Mouse (Mus musculus): ENCODE measurements around the gene Lhx1. TPM values are rescaled to one million over a fixed set of nuclear protein-coding genes. Genes with fewer than 3 reads are reported as not detected.

Gene Lhx1
- polyA plus RNA-seq, 1 experiment from 2014 or later = 0.15 TPM

GRCm38 (mm10) chr11:84516501-84517240 is 8.7 kb downstream of the Lhx1 start:
- Histone ChIP-seq H3K4me2 (ENCODE audit: low read length) (no peak overlapping the region), H3K27me3 (replicated peaks; ENCODE audit: control insufficient read depth, insufficient read depth, low read length) (peaks cover 75% of the 10 kb centered on the region), H3K9me3 (ENCODE audit: control insufficient read depth, low read length) (no peaks in the 10 kb centered on the region), H3K4me1 (replicated peaks; ENCODE audit: control insufficient read depth, insufficient read depth, low read length) (peaks cover 13% of the 10 kb centered on the region), H3K9ac (ENCODE audit: low read length) (no peak overlapping the region), H3K36me3 (ENCODE audit: control insufficient read depth, insufficient read depth, low read length) (no peaks in the 10 kb centered on the region), H3K4me3 (ENCODE audit: low read depth, low read length) (no peak overlapping the region), H3K27ac (ENCODE audit: low read depth) (no peak overlapping the region)
- DNase-seq (ENCODE audit: low spot score) = no peak
- 10% methylated on average over 14 of the region's 14 CpGs for WGBS
- ATAC-seq (replicated peaks; ENCODE audit: low FRiP score, low TSS enrichment, low read depth) = no peak

- under 1% methylated on average over 80 of the region's 80 CpGs for WGBS
- peak within 1 kb of the TSS; percentile 67; the same call in 1 of the 2 replicates for H3K27ac ChIP-seq (ENCODE audit: low read depth)
- ATAC-seq (replicated peaks; ENCODE audit: low FRiP score, low TSS enrichment, low read depth) = peak; percentile 99
Observed at GRCm38 (mm10) chr11:84513171-84514116, 11.9 kb downstream of the Lhx1 start, which contains the start of gene Aatf. Gene Aatf (minus strand): TSS chr11:84513522.

DNA sequence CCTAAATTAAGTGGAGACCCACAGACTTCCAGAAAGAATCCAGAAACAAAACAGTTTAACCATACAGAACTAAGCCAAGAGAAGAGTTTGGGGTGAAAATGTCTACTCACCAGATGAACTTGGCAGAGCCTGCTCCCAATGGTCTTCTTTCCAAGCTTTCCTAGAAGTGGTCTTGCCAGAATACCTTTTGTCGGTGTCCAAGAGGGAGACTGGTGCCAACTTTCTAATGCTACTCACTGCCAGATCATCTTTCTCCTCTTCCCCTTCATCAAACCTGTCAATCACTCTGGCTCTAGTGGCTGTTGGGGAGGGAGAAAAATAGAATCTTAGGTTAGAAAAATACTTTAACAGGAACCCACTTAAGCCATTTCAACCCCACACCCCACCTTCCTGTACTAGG is 13.3 kb downstream of the Lhx1 start:
- ATAC-seq (replicated peaks; ENCODE audit: low FRiP score, low TSS enrichment, low read depth) (no peak), DNase-seq (ENCODE audit: low spot score) (no peak)
- 100% methylated on average over 1 of the region's 1 CpGs for WGBS
- no peak overlapping the region for H3K9ac ChIP-seq (ENCODE audit: low read length)
- H3K27ac ChIP-seq (ENCODE audit: low read depth) = no peak overlapping the region
- peaks cover 13% of the 10 kb centered on the region for H3K4me1 ChIP-seq (replicated peaks; ENCODE audit: control insufficient read depth, insufficient read depth, low read length)
- H3K36me3 ChIP-seq (ENCODE audit: control insufficient read depth, insufficient read depth, low read length) = peaks cover 38% of the 10 kb centered on the region
- no peak overlapping the region for H3K4me3 ChIP-seq (ENCODE audit: low read depth, low read length)
- peaks cover 30% of the 10 kb centered on the region for H3K27me3 ChIP-seq (replicated peaks; ENCODE audit: control insufficient read depth, insufficient read depth, low read length)
- peak overlapping the region; percentile 82 for H3K4me2 ChIP-seq (ENCODE audit: low read length)
- H3K9me3 ChIP-seq (ENCODE audit: control insufficient read depth, low read length) = no peaks in the 10 kb centered on the region

More at GRCm38 (mm10) chr11:84513171-84514116, 11.9 kb downstream of the Lhx1 start, which contains the start of gene Aatf:
- Histone ChIP-seq H3K9me3 (ENCODE audit: control insufficient read depth, low read length) (no peaks in the 10 kb centered on the region), H3K4me3 (ENCODE audit: low read depth, low read length) (peak within 1 kb of the TSS; percentile 87), H3K27me3 (replicated peaks; ENCODE audit: control insufficient read depth, insufficient read depth, low read length) (peaks cover 43% of the 10 kb centered on the region), H3K4me2 (ENCODE audit: low read length) (peak within 1 kb of the TSS; percentile 82), H3K9ac (ENCODE audit: low read length) (peak within 1 kb of the TSS; percentile 79), H3K36me3 (ENCODE audit: control insufficient read depth, insufficient read depth, low read length) (peaks cover 24% of the 10 kb centered on the region), H3K4me1 (replicated peaks; ENCODE audit: control insufficient read depth, insufficient read depth, low read length) (peaks cover 13% of the 10 kb centered on the region)
- DNase-seq (ENCODE audit: low spot score) = peak; percentile 98

- Histone ChIP-seq H3K9me3 (ENCODE audit: control insufficient read depth, low read length) (no peaks in the 10 kb centered on the region), H3K9ac (ENCODE audit: low read length) (no peak overlapping the region), H3K4me1 (replicated peaks; ENCODE audit: control insufficient read depth, insufficient read depth, low read length) (no peaks in the 10 kb centered on the region), H3K27me3 (replicated peaks; ENCODE audit: control insufficient read depth, insufficient read depth, low read length) (no peaks in the 10 kb centered on the region), H3K36me3 (ENCODE audit: control insufficient read depth, insufficient read depth, low read length) (peaks cover 58% of the 10 kb centered on the region), H3K4me3 (ENCODE audit: low read depth, low read length) (no peak overlapping the region), H3K27ac (ENCODE audit: low read depth) (no peak overlapping the region), H3K4me2 (ENCODE audit: low read length) (no peak overlapping the region)
- 92% methylated on average over 1 of the region's 1 CpGs for WGBS
- ATAC-seq (replicated peaks; ENCODE audit: low FRiP score, low TSS enrichment, low read depth) = no peak
- no peak for DNase-seq (ENCODE audit: low spot score)
Observed at GRCm38 (mm10) chr11:84504296-84504695, 21.0 kb downstream of the Lhx1 start.

- WGBS = 76% methylated on average over 2 of the region's 2 CpGs
Observed at GRCm38 (mm10) chr11:84497944-84498343, 27.4 kb downstream of the Lhx1 start.

DNA sequence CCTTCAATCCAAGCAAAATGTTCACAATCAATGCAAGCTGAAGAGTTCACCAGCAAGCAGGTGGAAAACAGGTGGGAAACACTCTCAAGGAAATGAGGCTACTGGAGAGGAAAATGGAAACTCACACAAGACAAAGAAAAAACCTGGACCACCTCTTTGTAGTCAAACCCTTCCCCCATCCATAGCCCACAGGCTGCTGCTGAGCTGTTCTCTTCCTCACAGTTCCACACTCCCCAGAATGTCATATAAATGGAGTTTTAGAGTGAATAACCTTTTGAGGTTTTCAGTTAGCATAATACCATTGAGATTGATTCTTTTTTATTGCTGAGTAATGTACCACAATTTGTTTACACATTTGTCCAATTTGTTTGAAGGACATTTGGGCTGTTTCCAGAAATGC is 28.4 kb downstream of the Lhx1 start:
- ATAC-seq (replicated peaks; ENCODE audit: low FRiP score, low TSS enrichment, low read depth) = no peak
- no peaks in the 10 kb centered on the region for H3K4me1 ChIP-seq (replicated peaks; ENCODE audit: control insufficient read depth, insufficient read depth, low read length)
- no peak overlapping the region for H3K4me2 ChIP-seq (ENCODE audit: low read length)
- H3K27ac ChIP-seq (ENCODE audit: low read depth) = no peak overlapping the region
- peaks cover 22% of the 10 kb centered on the region for H3K36me3 ChIP-seq (ENCODE audit: control insufficient read depth, insufficient read depth, low read length)
- no peak overlapping the region for H3K4me3 ChIP-seq (ENCODE audit: low read depth, low read length)
- no peak for DNase-seq (ENCODE audit: low spot score)
- no peaks in the 10 kb centered on the region for H3K9me3 ChIP-seq (ENCODE audit: control insufficient read depth, low read length)
- no peak overlapping the region for H3K9ac ChIP-seq (ENCODE audit: low read length)
- H3K27me3 ChIP-seq (replicated peaks; ENCODE audit: control insufficient read depth, insufficient read depth, low read length) = no peaks in the 10 kb centered on the region

More at GRCm38 (mm10) chr11:84497944-84498343, 27.4 kb downstream of the Lhx1 start:
- Histone ChIP-seq H3K9me3 (ENCODE audit: control insufficient read depth, low read length) (no peaks in the 10 kb centered on the region), H3K9ac (ENCODE audit: low read length) (no peak overlapping the region), H3K4me2 (ENCODE audit: low read length) (no peak overlapping the region), H3K27ac (ENCODE audit: low read depth) (no peak overlapping the region), H3K27me3 (replicated peaks; ENCODE audit: control insufficient read depth, insufficient read depth, low read length) (no peaks in the 10 kb centered on the region), H3K36me3 (ENCODE audit: control insufficient read depth, insufficient read depth, low read length) (peaks cover 19% of the 10 kb centered on the region), H3K4me3 (ENCODE audit: low read depth, low read length) (no peak overlapping the region), H3K4me1 (replicated peaks; ENCODE audit: control insufficient read depth, insufficient read depth, low read length) (no peaks in the 10 kb centered on the region)
- no peak for ATAC-seq (replicated peaks; ENCODE audit: low FRiP score, low TSS enrichment, low read depth)
- DNase-seq (ENCODE audit: low spot score) = no peak

DNA sequence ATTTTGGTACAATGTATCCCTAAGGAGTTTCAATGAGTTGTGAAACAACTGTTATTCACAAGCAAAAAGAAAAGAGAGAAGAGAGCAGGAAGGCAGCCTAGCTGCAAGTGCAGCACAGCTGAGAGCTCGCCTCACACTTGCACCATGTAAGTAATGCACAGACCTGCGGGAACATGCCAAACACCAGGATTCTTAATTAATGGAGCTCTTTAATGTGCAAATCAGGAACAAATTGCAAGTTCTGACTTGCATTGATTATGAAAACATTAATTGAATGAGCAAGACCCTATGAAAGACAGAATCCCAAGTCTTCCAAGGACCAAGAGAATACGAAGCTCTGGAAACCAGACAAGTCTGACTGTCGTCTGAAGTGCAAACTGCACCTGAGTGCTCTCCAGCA is 29.6 kb downstream of the Lhx1 start:
- Histone ChIP-seq H3K36me3 (ENCODE audit: control insufficient read depth, insufficient read depth, low read length) (peaks cover 27% of the 10 kb centered on the region), H3K27me3 (replicated peaks; ENCODE audit: control insufficient read depth, insufficient read depth, low read length) (no peaks in the 10 kb centered on the region), H3K4me2 (ENCODE audit: low read length) (no peak overlapping the region), H3K4me1 (replicated peaks; ENCODE audit: control insufficient read depth, insufficient read depth, low read length) (no peaks in the 10 kb centered on the region), H3K4me3 (ENCODE audit: low read depth, low read length) (no peak overlapping the region), H3K27ac (ENCODE audit: low read depth) (no peak overlapping the region), H3K9ac (ENCODE audit: low read length) (no peak overlapping the region), H3K9me3 (ENCODE audit: control insufficient read depth, low read length) (no peaks in the 10 kb centered on the region)
- no peak for DNase-seq (ENCODE audit: low spot score)
- no peak for ATAC-seq (replicated peaks; ENCODE audit: low FRiP score, low TSS enrichment, low read depth)
- 84% methylated on average over 4 of the region's 4 CpGs for WGBS

DNA sequence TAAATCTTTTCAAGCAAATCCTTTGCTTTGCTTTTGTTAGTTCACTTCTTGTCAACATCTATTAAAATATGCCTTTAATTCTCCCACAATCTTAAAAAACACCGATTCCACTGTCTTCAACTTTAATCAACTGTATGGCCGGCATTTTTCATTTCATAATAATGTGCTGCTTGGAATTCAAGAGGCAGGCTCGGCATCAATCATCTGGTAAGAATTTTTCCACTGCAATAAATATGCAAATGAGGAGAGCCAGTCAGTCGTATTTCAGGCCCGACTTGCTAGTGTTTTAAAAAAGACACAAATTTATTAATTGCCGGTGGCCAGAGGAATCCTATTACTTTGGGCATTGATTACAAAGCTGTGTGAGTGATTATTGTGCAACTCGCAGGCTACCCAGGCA is 43.7 kb downstream of the Lhx1 start:
- ATAC-seq (replicated peaks; ENCODE audit: low FRiP score, low TSS enrichment, low read depth) = no peak
- Histone ChIP-seq H3K4me2 (ENCODE audit: low read length) (no peak overlapping the region), H3K4me1 (replicated peaks; ENCODE audit: control insufficient read depth, insufficient read depth, low read length) (peaks cover 3% of the 10 kb centered on the region), H3K27ac (ENCODE audit: low read depth) (no peak overlapping the region), H3K4me3 (ENCODE audit: low read depth, low read length) (no peak overlapping the region), H3K9ac (ENCODE audit: low read length) (no peak overlapping the region), H3K9me3 (ENCODE audit: control insufficient read depth, low read length) (no peaks in the 10 kb centered on the region), H3K27me3 (replicated peaks; ENCODE audit: control insufficient read depth, insufficient read depth, low read length) (no peaks in the 10 kb centered on the region), H3K36me3 (ENCODE audit: control insufficient read depth, insufficient read depth, low read length) (no peaks in the 10 kb centered on the region)
- WGBS = 56% methylated on average over 7 of the region's 7 CpGs
- DNase-seq (ENCODE audit: low spot score) = no peak
